Mouse (Mus musculus): ENCODE measurements around the gene Psg23. TPM values are rescaled to one million over a fixed set of nuclear protein-coding genes. Genes with fewer than 3 reads are reported as not detected.

The Psg23 gene
- polyA plus RNA-seq (2012; rRNA removed; ENCODE audit: low replicate concordance): not detected in 2 replicates

GRCm38 (mm10) chr7:18616401-18616800 lies at the start of gene Psg23:
Gene Psg23, minus strand, starts transcription at chr7:18616501.

DNA sequence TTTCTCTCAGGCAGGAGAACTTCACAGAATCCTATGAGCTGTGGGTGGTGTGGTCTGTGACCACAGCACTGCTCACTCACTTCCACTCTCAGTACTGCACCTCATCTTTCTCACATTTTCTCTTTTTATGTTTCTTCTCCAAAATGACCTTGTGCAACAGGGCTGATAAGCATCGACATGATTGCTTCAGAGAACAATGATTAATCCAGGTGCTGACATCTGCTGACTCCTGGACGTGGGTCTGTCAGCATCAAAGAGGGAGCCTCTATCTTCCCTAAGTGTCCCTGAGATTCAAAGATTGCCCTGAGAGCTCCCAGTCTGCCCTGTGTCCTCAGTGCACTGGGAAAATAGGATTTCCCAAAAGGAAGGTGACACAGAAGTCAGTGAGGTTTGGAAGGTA lies 40.3 kb upstream of the Psg23 start, which contains the start of gene Psg21:
TSS of gene Psg21 (minus strand) at position 101 of the 400 bp plus-strand sequence.

DNA sequence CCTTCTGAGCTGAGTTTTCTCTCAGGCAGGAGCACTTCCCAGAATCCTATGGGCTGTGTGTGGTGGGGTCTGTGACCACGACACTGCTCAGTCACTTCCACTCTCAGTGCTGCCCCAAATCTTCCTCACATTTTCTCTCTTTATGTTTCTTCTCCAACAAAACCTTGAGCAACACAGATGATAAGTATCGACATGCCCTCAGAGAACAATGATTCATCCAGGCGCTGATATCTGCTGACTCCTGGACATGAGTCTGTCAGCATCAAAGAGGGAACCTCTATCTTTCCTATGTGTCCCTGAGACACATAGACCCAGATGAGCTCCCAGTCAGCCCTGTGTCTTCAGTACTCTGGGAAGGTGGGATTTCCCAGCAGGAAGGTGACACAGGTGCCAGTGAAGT lies 49.1 kb downstream of the Psg23 start, which contains the start of gene Psg27:
TSS of gene Psg27 (minus strand) at position 101 of the 400 bp plus-strand sequence.

Other genes starting within 250 kb of the Psg23 start
- not detected in 2 replicates for gene Psg28, start 184.5 kb downstream of the Psg23 start, polyA plus RNA-seq (2012; rRNA removed; ENCODE audit: low replicate concordance)
- not detected in 2 replicates for gene Psg26, start 132.3 kb downstream of the Psg23 start, polyA plus RNA-seq (2012; rRNA removed; ENCODE audit: low replicate concordance)
- not detected in 2 replicates for gene Psg25, start 84.2 kb downstream of the Psg23 start, polyA plus RNA-seq (2012; rRNA removed; ENCODE audit: low replicate concordance)
- gene Psg27, start 49.2 kb downstream of the Psg23 start, polyA plus RNA-seq (2012; rRNA removed; ENCODE audit: low replicate concordance): not detected in 2 replicates
- not detected in 2 replicates for gene Psg21, start 40.2 kb upstream of the Psg23 start, polyA plus RNA-seq (2012; rRNA removed; ENCODE audit: low replicate concordance)
- not detected in 2 replicates for gene Psg20, start 69.7 kb upstream of the Psg23 start, polyA plus RNA-seq (2012; rRNA removed; ENCODE audit: low replicate concordance)
- 0.30 and 0.82 TPM in 2 replicates for gene Psg22, start 101.6 kb upstream of the Psg23 start, polyA plus RNA-seq (2012; rRNA removed; ENCODE audit: low replicate concordance)
- gene Psg19, start 182.0 kb upstream of the Psg23 start, polyA plus RNA-seq (2012; rRNA removed; ENCODE audit: low replicate concordance): not detected in 2 replicates
- gene Psg17, start 205.1 kb upstream of the Psg23 start, polyA plus RNA-seq (2012; rRNA removed; ENCODE audit: low replicate concordance): 0.06 and 0.09 TPM in 2 replicates
- gene Mill2, start 223.5 kb upstream of the Psg23 start, polyA plus RNA-seq (2012; rRNA removed; ENCODE audit: low replicate concordance): 8.4 and 13.8 TPM in 2 replicates

All from mammary gland, adult 2 months (tissue).